Mouse (Mus musculus): ENCODE data around the gene Atp2b2.

- TF ChIP-seq CTCF (IDR thresholded peaks at IDR 0.05; ENCODE audit: low read depth, low read length) (no peak), POLR2A (IDR thresholded peaks at IDR 0.05; ENCODE audit: borderline replicate concordance, low read depth, low read length) (no peak)
Measured at GRCm38 (mm10) chr6:113864812-113865211, 177.6 kb downstream of the Atp2b2 start.

Measured in bone marrow macrophage, adult 2 months (primary cell).